Mouse (Mus musculus): ENCODE data around the gene Slc25a34. TPM values are rescaled to one million over a fixed set of nuclear protein-coding genes. Genes with fewer than 3 reads are reported as not detected.

Slc25a34 gene
- polyA plus RNA-seq, 1 experiment from 2014 or later, result 0.08 TPM

DNA sequence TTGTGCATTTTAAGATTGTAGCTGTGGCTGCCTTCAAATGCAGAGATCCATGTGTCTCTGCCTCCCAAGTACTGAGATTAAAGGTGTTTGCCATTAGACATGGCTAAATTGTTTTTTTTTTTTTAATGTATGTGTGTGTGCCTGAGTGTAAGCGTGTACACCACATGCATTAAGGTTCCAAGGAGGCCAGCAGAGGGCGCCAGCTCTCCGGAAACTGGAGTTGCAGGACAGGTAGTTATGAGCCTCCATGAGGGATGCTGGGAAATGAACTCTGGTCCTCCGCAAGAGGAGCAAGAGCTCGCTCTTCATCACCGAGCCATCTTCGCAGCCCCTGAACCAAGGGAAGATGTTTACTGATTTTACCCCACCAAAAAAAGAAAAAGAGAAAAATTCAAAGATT is 46.7 kb downstream of the Slc25a34 start:
- DNase-seq (ENCODE audit: low spot score), result no peak
- no peak overlapping the region for H3K4me2 ChIP-seq (ENCODE audit: low read depth, low read length)

DNA sequence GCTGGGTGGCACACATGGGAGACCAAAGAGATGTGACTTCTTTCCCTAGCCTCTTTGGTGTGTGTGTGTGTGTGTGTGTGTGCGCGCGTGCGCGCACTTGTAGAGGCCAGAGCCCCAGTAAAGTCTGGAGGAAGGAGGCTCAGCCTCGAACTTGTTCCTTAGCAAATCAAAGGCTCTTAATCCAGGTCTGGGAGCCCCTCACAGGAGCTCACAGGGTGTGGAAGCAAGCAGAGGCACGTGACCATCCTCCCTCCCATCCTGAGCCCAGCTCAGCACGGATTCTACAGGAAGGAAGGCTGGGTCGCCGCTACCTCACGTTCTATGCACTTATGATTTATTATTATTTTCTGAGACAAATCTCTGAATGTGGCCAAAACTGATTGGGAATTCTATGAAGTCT is 47.2 kb downstream of the Slc25a34 start:
- Histone ChIP-seq H3K27ac (replicated peaks; ENCODE audit: low read depth, low read length) (no peak overlapping the region), H3K9ac (ENCODE audit: low read depth, low read length) (no peak overlapping the region), H3K27me3 (replicated peaks; ENCODE audit: control insufficient read depth, insufficient read depth, low read length) (no peaks in the 10 kb centered on the region), H3K9me3 (ENCODE audit: control insufficient read depth, low read length) (no peaks in the 10 kb centered on the region), H3K36me3 (ENCODE audit: control insufficient read depth, insufficient read depth, low read length) (peaks cover 44% of the 10 kb centered on the region), H3K4me3 (ENCODE audit: low read depth, low read length) (no peak overlapping the region), H3K4me1 (ENCODE audit: control insufficient read depth, insufficient read depth, low read length) (no peaks in the 10 kb centered on the region), H3K4me2 (ENCODE audit: low read depth, low read length) (no peak overlapping the region)
- no peak for ATAC-seq (ENCODE audit: low read depth)
- WGBS, result 81% methylated on average over 11 of the region's 11 CpGs
- DNase-seq (ENCODE audit: low spot score), result no peak

More for the DNA sequence above, 46.7 kb downstream of the Slc25a34 start:
- Histone ChIP-seq H3K9ac (ENCODE audit: low read depth, low read length) (no peak overlapping the region), H3K4me3 (ENCODE audit: low read depth, low read length) (no peak overlapping the region), H3K36me3 (ENCODE audit: control insufficient read depth, insufficient read depth, low read length) (peaks cover 45% of the 10 kb centered on the region), H3K9me3 (ENCODE audit: control insufficient read depth, low read length) (no peaks in the 10 kb centered on the region), H3K27ac (replicated peaks; ENCODE audit: low read depth, low read length) (no peak overlapping the region), H3K27me3 (replicated peaks; ENCODE audit: control insufficient read depth, insufficient read depth, low read length) (no peaks in the 10 kb centered on the region), H3K4me1 (ENCODE audit: control insufficient read depth, insufficient read depth, low read length) (no peaks in the 10 kb centered on the region)
- 94% methylated on average over 7 of the region's 7 CpGs for WGBS
- ATAC-seq (ENCODE audit: low read depth), result no peak

DNA sequence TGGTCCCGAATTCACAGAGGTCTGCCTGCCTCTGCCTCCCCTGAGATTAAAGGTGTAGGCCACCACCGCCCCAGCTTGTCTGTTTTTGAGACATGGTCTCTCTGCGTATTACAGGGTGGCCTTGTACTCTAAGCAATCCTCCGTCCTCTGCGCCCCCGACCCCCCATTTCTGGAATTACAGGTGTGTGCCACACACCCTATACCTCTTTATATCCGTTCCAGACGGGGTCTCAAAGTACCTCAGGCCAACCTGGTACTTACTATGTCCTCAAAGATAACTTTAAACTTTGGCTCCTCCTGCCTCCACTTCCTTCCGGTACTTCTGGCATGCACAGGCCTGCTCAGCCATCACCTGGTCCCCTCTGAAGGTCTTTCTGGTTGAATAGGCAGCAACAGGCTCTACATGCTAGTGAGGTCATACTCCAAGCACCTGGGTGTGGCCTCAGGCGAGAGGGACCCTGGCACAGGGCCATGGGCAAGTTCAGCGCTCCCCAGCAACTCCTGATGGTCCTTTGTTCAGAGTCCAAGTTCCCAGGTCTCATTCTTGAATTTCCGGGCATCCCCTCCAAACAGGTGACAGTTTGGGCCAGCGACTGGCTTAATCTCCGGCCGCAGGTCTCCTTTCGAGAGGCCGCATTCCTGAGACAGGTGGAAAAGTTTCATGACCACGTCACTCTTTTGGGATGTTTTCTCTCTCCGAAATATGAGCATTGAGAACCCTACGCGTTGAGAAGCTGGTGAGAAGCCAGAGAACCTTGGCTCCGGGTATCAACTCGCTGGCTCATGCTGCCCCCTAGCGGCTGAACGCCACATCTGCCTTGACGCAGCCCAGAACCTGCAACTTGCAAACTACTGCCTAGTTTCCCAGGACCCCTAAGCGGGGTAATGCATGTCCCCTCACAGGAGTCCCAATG is 48.6 kb downstream of the Slc25a34 start:
- WGBS, result 34% methylated on average over 27 of the region's 27 CpGs
- no peak overlapping the region for H3K27ac ChIP-seq (replicated peaks; ENCODE audit: low read depth, low read length)

GRCm38 (mm10) chr4:141573359-141573966 is 50.2 kb downstream of the Slc25a34 start:
- no peaks in the 10 kb centered on the region for H3K4me1 ChIP-seq (ENCODE audit: control insufficient read depth, insufficient read depth, low read length)
- H3K27ac ChIP-seq (replicated peaks; ENCODE audit: low read depth, low read length), result peak overlapping the region; percentile 49; the same call in 1 of the 2 replicates
- WGBS, result 47% methylated on average over 6 of the region's 6 CpGs
- no peaks in the 10 kb centered on the region for H3K27me3 ChIP-seq (replicated peaks; ENCODE audit: control insufficient read depth, insufficient read depth, low read length)
- H3K9me3 ChIP-seq (ENCODE audit: control insufficient read depth, low read length), result no peaks in the 10 kb centered on the region
- DNase-seq (ENCODE audit: low spot score) (no peak), ATAC-seq (ENCODE audit: low read depth) (no peak)
- H3K4me3 ChIP-seq (ENCODE audit: low read depth, low read length), result no peak overlapping the region
- H3K9ac ChIP-seq (ENCODE audit: low read depth, low read length), result no peak overlapping the region
- H3K4me2 ChIP-seq (ENCODE audit: low read depth, low read length), result no peak overlapping the region
- H3K36me3 ChIP-seq (ENCODE audit: control insufficient read depth, insufficient read depth, low read length), result peaks cover 20% of the 10 kb centered on the region

More for the DNA sequence above, 48.6 kb downstream of the Slc25a34 start:
- Histone ChIP-seq H3K27me3 (replicated peaks; ENCODE audit: control insufficient read depth, insufficient read depth, low read length) (no peaks in the 10 kb centered on the region), H3K4me3 (ENCODE audit: low read depth, low read length) (no peak overlapping the region), H3K4me2 (ENCODE audit: low read depth, low read length) (peak overlapping the region; percentile 35; the same call in 1 of the 2 replicates), H3K4me1 (ENCODE audit: control insufficient read depth, insufficient read depth, low read length) (no peaks in the 10 kb centered on the region), H3K9me3 (ENCODE audit: control insufficient read depth, low read length) (no peaks in the 10 kb centered on the region), H3K36me3 (ENCODE audit: control insufficient read depth, insufficient read depth, low read length) (peaks cover 30% of the 10 kb centered on the region), H3K9ac (ENCODE audit: low read depth, low read length) (no peak overlapping the region)
- DNase-seq (ENCODE audit: low spot score) (peak; percentile 93), ATAC-seq (ENCODE audit: low read depth) (peak; percentile 53)

DNA sequence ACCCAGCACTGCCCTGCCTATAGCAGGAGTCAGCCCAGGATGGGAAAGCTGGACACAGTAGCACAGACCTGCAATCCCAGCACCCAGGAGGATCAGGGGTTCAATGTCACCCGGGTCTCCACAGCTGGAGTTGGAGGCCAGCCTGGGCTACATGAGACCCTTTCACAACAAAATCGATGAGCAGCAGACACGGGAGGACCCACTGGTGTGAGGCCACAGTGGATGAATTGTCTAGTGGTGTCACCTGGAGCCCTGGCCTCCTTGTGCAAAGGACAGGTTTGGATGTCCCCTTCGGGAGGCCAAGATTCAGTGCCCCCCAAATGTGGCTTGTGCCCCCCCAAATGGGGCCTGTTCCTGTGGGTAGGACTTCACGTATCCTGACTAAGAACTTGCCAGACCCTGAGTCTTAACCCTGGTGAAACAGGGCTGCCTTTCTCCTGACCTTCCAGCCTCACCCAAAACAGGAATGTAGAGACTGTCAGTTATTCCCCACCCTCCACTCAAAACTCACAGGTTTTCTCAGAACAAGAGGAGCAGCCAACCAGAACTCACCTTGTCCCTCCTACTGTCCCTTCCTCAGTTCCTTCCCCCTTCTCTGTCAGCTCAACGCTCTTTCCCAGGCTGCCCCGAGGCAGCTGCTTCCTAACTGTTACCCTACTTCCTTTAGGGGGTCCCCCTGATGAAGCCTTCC is 50.8 kb downstream of the Slc25a34 start:
- H3K27ac ChIP-seq (replicated peaks; ENCODE audit: low read depth, low read length), result peak overlapping the region; percentile 49
- H3K4me2 ChIP-seq (ENCODE audit: low read depth, low read length), result no peak overlapping the region
- no peak overlapping the region for H3K9ac ChIP-seq (ENCODE audit: low read depth, low read length)
- DNase-seq (ENCODE audit: low spot score), result no peak
- H3K9me3 ChIP-seq (ENCODE audit: control insufficient read depth, low read length), result no peaks in the 10 kb centered on the region
- H3K27me3 ChIP-seq (replicated peaks; ENCODE audit: control insufficient read depth, insufficient read depth, low read length), result no peaks in the 10 kb centered on the region
- peaks cover 14% of the 10 kb centered on the region for H3K36me3 ChIP-seq (ENCODE audit: control insufficient read depth, insufficient read depth, low read length)
- no peak for ATAC-seq (ENCODE audit: low read depth)
- no peaks in the 10 kb centered on the region for H3K4me1 ChIP-seq (ENCODE audit: control insufficient read depth, insufficient read depth, low read length)
- WGBS, result 57% methylated on average over 7 of the region's 7 CpGs
- no peak overlapping the region for H3K4me3 ChIP-seq (ENCODE audit: low read depth, low read length)

GRCm38 (mm10) chr4:141571934-141572333 is 51.7 kb downstream of the Slc25a34 start:
- no peaks in the 10 kb centered on the region for H3K4me1 ChIP-seq (ENCODE audit: control insufficient read depth, insufficient read depth, low read length)
- no peak overlapping the region for H3K27ac ChIP-seq (replicated peaks; ENCODE audit: low read depth, low read length)
- DNase-seq (ENCODE audit: low spot score) (no peak), ATAC-seq (ENCODE audit: low read depth) (no peak)
- H3K9ac ChIP-seq (ENCODE audit: low read depth, low read length), result no peak overlapping the region
- H3K4me3 ChIP-seq (ENCODE audit: low read depth, low read length), result no peak overlapping the region
- H3K4me2 ChIP-seq (ENCODE audit: low read depth, low read length), result no peak overlapping the region
- H3K27me3 ChIP-seq (replicated peaks; ENCODE audit: control insufficient read depth, insufficient read depth, low read length), result no peaks in the 10 kb centered on the region
- H3K9me3 ChIP-seq (ENCODE audit: control insufficient read depth, low read length), result no peaks in the 10 kb centered on the region
- WGBS, result 74% methylated on average over 10 of the region's 10 CpGs
- H3K36me3 ChIP-seq (ENCODE audit: control insufficient read depth, insufficient read depth, low read length), result peaks cover 6% of the 10 kb centered on the region

DNA sequence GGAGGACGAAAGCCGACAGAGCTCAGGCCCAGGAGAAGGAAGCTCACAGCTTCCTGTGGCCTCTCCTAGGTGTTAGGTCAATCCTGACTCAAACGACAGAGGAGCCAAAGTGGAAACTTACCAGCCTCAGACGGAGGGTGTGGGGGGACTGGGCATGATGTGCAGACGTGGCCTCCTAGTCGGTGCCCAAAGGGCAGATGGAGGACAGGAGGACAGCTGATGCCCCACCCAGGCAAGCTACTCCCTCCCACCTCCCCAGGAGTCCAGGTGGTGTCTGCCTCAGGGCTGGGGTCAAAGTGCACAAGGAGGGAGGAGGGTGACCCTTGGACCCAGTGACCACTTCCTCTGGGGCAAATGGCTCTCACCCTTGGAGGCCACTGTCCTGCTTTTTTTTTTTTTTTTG is 52.3 kb downstream of the Slc25a34 start:
- DNase-seq (ENCODE audit: low spot score) (no peak), ATAC-seq (ENCODE audit: low read depth) (no peak)
- H3K4me2 ChIP-seq (ENCODE audit: low read depth, low read length), result no peak overlapping the region
- no peak overlapping the region for H3K9ac ChIP-seq (ENCODE audit: low read depth, low read length)
- no peaks in the 10 kb centered on the region for H3K36me3 ChIP-seq (ENCODE audit: control insufficient read depth, insufficient read depth, low read length)
- no peak overlapping the region for H3K4me3 ChIP-seq (ENCODE audit: low read depth, low read length)
- no peaks in the 10 kb centered on the region for H3K4me1 ChIP-seq (ENCODE audit: control insufficient read depth, insufficient read depth, low read length)
- H3K9me3 ChIP-seq (ENCODE audit: control insufficient read depth, low read length), result no peaks in the 10 kb centered on the region
- no peak overlapping the region for H3K27ac ChIP-seq (replicated peaks; ENCODE audit: low read depth, low read length)
- H3K27me3 ChIP-seq (replicated peaks; ENCODE audit: control insufficient read depth, insufficient read depth, low read length), result no peaks in the 10 kb centered on the region
- 63% methylated on average over 6 of the region's 6 CpGs for WGBS

DNA sequence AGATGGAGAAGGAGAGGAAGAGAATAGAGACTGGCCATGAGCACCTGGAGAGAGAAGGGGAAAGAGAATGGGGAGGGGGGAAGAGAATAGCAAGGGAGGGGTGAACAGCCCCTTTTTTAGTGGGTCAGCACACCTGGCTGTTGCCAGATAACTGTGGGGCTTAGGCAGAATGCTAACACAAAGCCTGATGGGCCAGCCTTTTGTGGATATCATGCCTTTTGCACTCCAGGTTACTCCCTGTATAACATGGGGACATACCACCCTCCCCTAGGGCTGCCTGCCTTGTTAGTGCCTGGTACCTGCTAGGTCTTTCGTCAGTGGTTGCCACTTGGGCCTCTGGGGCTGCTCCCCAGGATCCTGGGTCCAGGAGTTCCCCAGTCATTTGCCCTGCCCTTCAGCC is 52.8 kb downstream of the Slc25a34 start:
- 82% methylated on average over 1 of the region's 1 CpGs for WGBS
- no peaks in the 10 kb centered on the region for H3K9me3 ChIP-seq (ENCODE audit: control insufficient read depth, low read length)

More for the DNA sequence above, 52.8 kb downstream of the Slc25a34 start:
- H3K27me3 ChIP-seq (replicated peaks; ENCODE audit: control insufficient read depth, insufficient read depth, low read length), result no peaks in the 10 kb centered on the region
- no peak overlapping the region for H3K9ac ChIP-seq (ENCODE audit: low read depth, low read length)
- no peaks in the 10 kb centered on the region for H3K4me1 ChIP-seq (ENCODE audit: control insufficient read depth, insufficient read depth, low read length)
- H3K36me3 ChIP-seq (ENCODE audit: control insufficient read depth, insufficient read depth, low read length), result no peaks in the 10 kb centered on the region
- no peak overlapping the region for H3K4me2 ChIP-seq (ENCODE audit: low read depth, low read length)
- ATAC-seq (ENCODE audit: low read depth), result no peak
- no peak for DNase-seq (ENCODE audit: low spot score)
- H3K27ac ChIP-seq (replicated peaks; ENCODE audit: low read depth, low read length), result no peak overlapping the region
- no peak overlapping the region for H3K4me3 ChIP-seq (ENCODE audit: low read depth, low read length)

Measured in embryonic facial prominence, embryonic 14.5 days (tissue).